Mouse (Mus musculus) liver, postnatal 0 days (tissue): ENCODE data around the gene Gcc2.
"Not testable (repeated sequence)": the region's sequence is repeated elsewhere in the genome, so short reads cannot be mapped to it uniquely, and the experiment has no call there.

ENCODE experiments used
- CTCF ChIP-seq: sonication (generic); IDR thresholded peaks from 2 replicates; pipeline ENCODE4 v1.5.1; 2016; ENCODE audit warnings: antibody characterized with exemption, low read depth
- EP300 ChIP-seq: IDR thresholded peaks from 2 replicates; pipeline ENCODE4 v1.6.1; 2016; ENCODE audit warnings: antibody characterized with exemption, low read depth, mild to moderate bottlenecking

- TF ChIP-seq CTCF, EP300: not testable (repeated sequence)
These were observed 31.1 kb upstream of the Gcc2 start for GRCm38 (mm10) chr10:58223972-58224805.
